Mouse (Mus musculus): ENCODE data around the gene Zp2. TPM values are rescaled to one million over a fixed set of nuclear protein-coding genes. Genes with fewer than 3 reads are reported as not detected.

Zp2 gene
- polyA plus RNA-seq, 1 experiment from 2014 or later: not detected

- H3K27me3 ChIP-seq: no peaks in the 10 kb centered on the region
- ChIA-PET POLR2A (no interaction called here), CTCF (no interaction called here)
- in situ Hi-C loops (cut with MboI; ENCODE audit: low pct_unique_long_range_greater_than_20kb): no loop called here
- DNase-seq (ENCODE audit: low read depth, low spot score) (no peak), ATAC-seq (peak; percentile 88)
- no peak for TF ChIP-seq CTCF (IDR thresholded peaks at IDR 0.05)
These were observed 42.7 kb downstream of the Zp2 start, which contains the start of gene Tmem159 for GRCm38 (mm10) chr7:120102164-120102972. TSS of gene Tmem159 (plus strand) at chr7:120102353.

DNA sequence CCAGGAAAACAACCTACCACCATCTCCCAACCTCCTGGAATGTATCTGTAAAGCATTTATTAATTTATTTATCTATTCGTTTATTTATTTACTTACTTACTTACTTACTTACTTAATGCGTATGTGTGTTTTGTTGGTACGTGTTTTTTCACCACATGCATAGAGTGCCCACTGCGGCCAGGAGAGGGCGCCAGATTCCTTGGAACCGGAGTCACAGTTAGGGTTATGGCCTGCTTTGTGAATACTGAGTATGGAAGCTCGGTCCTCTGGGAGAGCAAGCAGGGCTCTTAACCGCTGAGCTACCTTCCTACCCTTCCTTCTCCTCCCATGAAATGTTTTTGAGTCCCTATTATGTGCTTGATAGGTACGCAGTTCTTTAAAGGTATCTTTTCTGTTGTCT is 46.7 kb downstream of the Zp2 start:
- ATAC-seq: peak; percentile 61
- ChIA-PET CTCF (interaction anchor here (0.7 to 2.1 kb wide), 12 partner anchors 10 to 255 kb away, joined by 3 to 13 read pairs (median 4); no protein-coding TSS in a partner anchor), POLR2A (no interaction called here)
- DNase-seq (ENCODE audit: low read depth, low spot score): no peak
- peak; percentile 77 for TF ChIP-seq CTCF (IDR thresholded peaks at IDR 0.05)
- in situ Hi-C loops (cut with MboI; ENCODE audit: low pct_unique_long_range_greater_than_20kb): loop anchor here (5.0 kb wide), 1 partner anchor 251 kb away; no protein-coding TSS in a partner anchor
- H3K27me3 ChIP-seq: no peaks in the 10 kb centered on the region

DNA sequence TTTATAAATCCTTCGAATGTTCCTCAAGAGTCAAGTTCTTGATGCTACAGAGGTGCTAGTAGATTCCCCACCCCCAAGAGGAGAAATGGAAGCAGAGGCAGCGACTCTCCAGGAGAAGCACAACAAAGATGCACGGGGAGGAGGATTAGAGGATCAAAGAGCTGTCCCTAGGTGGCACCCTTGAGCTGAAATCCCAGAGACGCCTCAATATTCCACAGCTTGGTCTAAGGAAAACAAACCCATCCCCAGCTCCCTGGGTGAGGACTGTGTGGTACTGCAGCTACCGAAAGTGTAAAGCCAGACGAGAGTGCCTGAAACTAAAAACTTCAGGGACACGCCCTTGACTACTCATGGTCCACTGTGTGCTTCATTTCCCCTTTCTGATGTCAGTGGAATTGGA is 47.2 kb downstream of the Zp2 start:
- H3K27me3 ChIP-seq: no peaks in the 10 kb centered on the region
- TF ChIP-seq CTCF (IDR thresholded peaks at IDR 0.05): peak; percentile 56
- ChIA-PET CTCF (interaction anchor here (0.7 to 2.1 kb wide), 10 partner anchors 9 to 254 kb away, joined by 3 to 13 read pairs (median 4); no protein-coding TSS in a partner anchor), POLR2A (interaction anchor here (0.7 kb wide), 1 partner anchor 330 kb away, joined by 3 read pairs; no protein-coding TSS in a partner anchor)
- in situ Hi-C loops (cut with MboI; ENCODE audit: low pct_unique_long_range_greater_than_20kb): loop anchor here (5.0 kb wide), 1 partner anchor 251 kb away; no protein-coding TSS in a partner anchor
- peak; percentile 71 for ATAC-seq
- no peak for DNase-seq (ENCODE audit: low read depth, low spot score)

DNA sequence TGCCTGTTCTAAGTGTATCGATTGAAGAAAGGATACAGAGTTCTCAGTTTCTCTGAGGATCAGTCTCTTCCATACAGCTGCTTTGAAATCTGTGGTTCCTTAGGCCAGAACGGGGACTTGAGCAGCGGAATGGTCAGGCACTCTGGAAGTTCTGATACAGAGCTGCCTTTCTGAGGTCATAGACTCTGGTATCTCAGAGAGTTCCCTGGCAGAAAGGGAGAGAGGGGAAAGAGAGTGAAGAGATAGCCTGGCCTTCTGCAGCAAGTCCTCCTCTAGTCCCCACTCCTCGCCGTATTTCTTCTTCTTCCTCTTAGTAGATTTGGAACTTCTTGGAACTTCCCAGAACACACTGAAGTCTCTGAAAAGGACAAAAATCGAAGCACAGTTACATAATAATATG is 49.9 kb downstream of the Zp2 start, which contains the start of gene Dnah3:
Gene Dnah3, minus strand, starts transcription at position 101 of the 400 bp plus-strand sequence.
- DNase-seq (ENCODE audit: low read depth, low spot score): no peak
- POLR2A ChIA-PET: no interaction called here

DNA sequence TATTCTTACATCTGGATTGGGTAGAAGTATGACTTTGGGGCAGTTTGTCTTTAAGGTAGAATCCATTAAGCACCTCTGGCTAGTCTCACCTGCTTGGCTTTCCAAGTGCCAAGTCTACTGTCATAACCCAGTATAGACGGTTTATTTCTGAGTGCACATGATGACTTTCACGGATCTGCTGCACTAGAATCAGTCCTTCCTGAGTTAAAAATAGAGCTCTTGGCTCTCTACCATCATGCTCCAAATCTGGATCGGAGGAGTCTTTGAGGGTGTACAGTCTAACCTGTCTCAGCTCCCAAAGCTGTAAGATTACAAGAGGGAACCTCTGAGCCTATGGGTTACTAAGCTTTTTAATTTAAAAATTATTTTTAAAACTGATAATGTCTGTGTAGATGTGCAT is 50.9 kb downstream of the Zp2 start:
- DNase-seq (ENCODE audit: low read depth, low spot score): no peak
- ChIA-PET POLR2A (no interaction called here), CTCF (interaction anchor here (1.2 kb wide), 1 partner anchor 10 kb away, joined by 3 read pairs; no protein-coding TSS in a partner anchor)
- no peak for TF ChIP-seq CTCF (IDR thresholded peaks at IDR 0.05)
- ATAC-seq: no peak
- no peaks in the 10 kb centered on the region for H3K27me3 ChIP-seq
- in situ Hi-C loops (cut with MboI; ENCODE audit: low pct_unique_long_range_greater_than_20kb): no loop called here

More for the DNA sequence above, 49.9 kb downstream of the Zp2 start, which contains the start of gene Dnah3:
- in situ Hi-C loops (cut with MboI; ENCODE audit: low pct_unique_long_range_greater_than_20kb): loop anchor here (5.0 kb wide), 1 partner anchor 248 kb away; no protein-coding TSS in a partner anchor
- CTCF ChIA-PET: interaction anchor here (1.2 kb wide), 1 partner anchor 9 kb away, joined by 3 read pairs; no protein-coding TSS in a partner anchor
- no peaks in the 10 kb centered on the region for H3K27me3 ChIP-seq
- no peak for TF ChIP-seq CTCF (IDR thresholded peaks at IDR 0.05)
- no peak for ATAC-seq

DNA sequence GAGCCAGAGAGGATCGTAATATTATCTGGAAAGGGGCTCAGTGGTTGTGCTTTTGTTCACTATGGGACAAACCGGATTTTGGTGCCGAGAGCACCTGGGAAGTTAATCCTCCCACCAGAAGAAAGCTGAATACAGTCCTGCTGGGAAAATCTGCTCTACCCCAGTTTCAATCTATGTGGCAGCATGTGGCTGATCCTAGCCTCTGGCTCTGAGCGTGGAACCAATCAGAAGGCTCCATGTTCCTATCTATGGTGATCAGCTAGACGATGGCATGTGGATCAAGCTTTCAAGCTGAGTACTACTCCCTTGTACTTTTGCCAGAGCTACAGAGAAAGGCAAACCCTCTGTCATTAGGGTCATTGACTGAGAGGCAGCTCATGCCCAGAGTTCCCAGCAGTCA is 52.1 kb downstream of the Zp2 start:
- CTCF ChIA-PET: interaction anchor here (0.7 to 0.9 kb wide), 2 partner anchors 12 to 122 kb away, joined by 3 read pairs; no protein-coding TSS in a partner anchor
- POLR2A ChIA-PET: no interaction called here
- in situ Hi-C loops (cut with MboI; ENCODE audit: low pct_unique_long_range_greater_than_20kb): no loop called here
- TF ChIP-seq CTCF (IDR thresholded peaks at IDR 0.05): no peak
- DNase-seq (ENCODE audit: low read depth, low spot score): no peak
- ATAC-seq: no peak
- H3K27me3 ChIP-seq: no peaks in the 10 kb centered on the region

- in situ Hi-C loops (cut with MboI; ENCODE audit: low pct_unique_long_range_greater_than_20kb): no loop called here
- H3K27me3 ChIP-seq: peaks cover 12% of the 10 kb centered on the region
- TF ChIP-seq CTCF (IDR thresholded peaks at IDR 0.05): no peak
- DNase-seq (ENCODE audit: low read depth, low spot score) (no peak), ATAC-seq (no peak)
- POLR2A ChIA-PET: no interaction called here
- CTCF ChIA-PET: no interaction called here
These were observed 64.9 kb downstream of the Zp2 start for GRCm38 (mm10) chr7:120080177-120080576.

Other genes starting within 250 kb of the Zp2 start
- 10.3 TPM for gene Lyrm1, start 249.4 kb downstream of the Zp2 start, polyA plus RNA-seq (2021)
- gene Dcun1d3, start 249.0 kb downstream of the Zp2 start, polyA plus RNA-seq (2021): 10.2 TPM
- not detected for gene Dnah3, start 50.0 kb downstream of the Zp2 start, polyA plus RNA-seq (2021)
- 14.3 TPM for gene Tmem159, start 42.9 kb downstream of the Zp2 start, polyA plus RNA-seq (2021)
- not detected for gene Anks4b, start 28.6 kb upstream of the Zp2 start, polyA plus RNA-seq (2021)
- gene Crym, start 56.8 kb upstream of the Zp2 start, polyA plus RNA-seq (2021): not detected
- gene Abca14, start 58.7 kb upstream of the Zp2 start, polyA plus RNA-seq (2021): not detected
- gene Abca15, start 183.4 kb upstream of the Zp2 start, polyA plus RNA-seq (2021): not detected